Mouse (Mus musculus) MEL (cell line): Measurements from ENCODE around the gene Hoxa3. TPM values are rescaled to one million over a fixed set of nuclear protein-coding genes. Genes with fewer than 3 reads are reported as not detected.

Experiments
- DNase-seq: peaks from one replicate; pipeline ENCODE4 v3.0.0; 2011; ENCODE audit warnings: low read depth, low spot score
- H3K27ac ChIP-seq: 2 replicates; pipeline ENCODE4 v1.5.1; 2012; ENCODE audit warnings: low read depth, mild to moderate bottlenecking, control low read depth, low read length, moderate library complexity; ENCODE audit not compliant: control insufficient read depth
- H3K27me3 ChIP-seq, 2 experiments: fragments of 150-350 bp in 1 of 2; sonication (generic) in 1 of 2; 2 replicates each; pipeline ENCODE4 v1.6.1; 2012; ENCODE audit warnings: low read length in 2 of 2, mild to moderate bottlenecking in 2 of 2, improper control_type of control experiment in 1 of 2, moderate library complexity in 1 of 2; ENCODE audit not compliant: insufficient read depth in 2 of 2, control insufficient read depth in 1 of 2
- H3K36me3 ChIP-seq, 2 experiments: 2 replicates each; pipeline ENCODE4 v1.6.1; 2012 to 2014; ENCODE audit warnings: low read length in 2 of 2, improper control_type of control experiment in 1 of 2, inconsistent platforms in 1 of 2, mild to moderate bottlenecking in 1 of 2; ENCODE audit not compliant: insufficient read depth in 2 of 2, control insufficient read depth in 1 of 2
- H3K4me1 ChIP-seq, 2 experiments: fragments of 150-350 bp in 1 of 2; sonication (generic) in 1 of 2; 2 replicates each; pipeline ENCODE4 v1.6.1; 2012; ENCODE audit warnings: low read length in 2 of 2, improper control_type of control experiment in 1 of 2, mild to moderate bottlenecking in 1 of 2; ENCODE audit not compliant: insufficient read depth in 2 of 2, control insufficient read depth in 1 of 2
- H3K4me3 ChIP-seq, 2 experiments: fragments of 150-350 bp in 1 of 2; sonication (generic) in 1 of 2; 2 replicates each; pipeline ENCODE4 v1.5.1; 2012; ENCODE audit warnings: low read depth in 2 of 2, low read length in 2 of 2, mild to moderate bottlenecking in 2 of 2, moderate library complexity in 2 of 2, control low read depth in 1 of 2, improper control_type of control experiment in 1 of 2; ENCODE audit not compliant: control insufficient read depth in 1 of 2, insufficient read depth in 1 of 2
- H3K79me2 ChIP-seq: 2 replicates; pipeline ENCODE4 v1.6.1; 2012; ENCODE audit warnings: mild to moderate bottlenecking, low read length, moderate library complexity; ENCODE audit not compliant: control insufficient read depth, poor library complexity, insufficient read depth
- H3K9ac ChIP-seq: 2 replicates; pipeline ENCODE4 v1.6.1; 2012; ENCODE audit warnings: low read depth, mild to moderate bottlenecking, control low read depth, low read length, moderate library complexity; ENCODE audit not compliant: control insufficient read depth, poor library complexity, severe bottlenecking
- H3K9me3 ChIP-seq: fragments of 150-350 bp; sonication (generic); replicated peaks from 2 replicates; pipeline ENCODE4 v1.6.1; 2012; ENCODE audit warnings: mild to moderate bottlenecking, low read length, improper control_type of control experiment, moderate library complexity; ENCODE audit not compliant: insufficient read depth
- BHLHE40 ChIP-seq: IDR thresholded peaks from 2 replicates; pipeline ENCODE4 v1.6.1; 2012; ENCODE audit warnings: low read depth, mild to moderate bottlenecking, inconsistent platforms, low read length, improper control_type of control experiment, borderline replicate concordance
- CHD2 ChIP-seq: IDR thresholded peaks from 2 replicates; pipeline ENCODE4 v1.6.1; 2011; ENCODE audit warnings: low read length, improper control_type of control experiment
- E2F4 ChIP-seq: IDR thresholded peaks from 2 replicates; pipeline ENCODE4 v1.6.1; 2011; ENCODE audit warnings: low read depth, low read length, improper control_type of control experiment, borderline replicate concordance
- ELF1 ChIP-seq: IDR thresholded peaks from 2 replicates; pipeline ENCODE4 v1.6.1; 2014; ENCODE audit warnings: low read depth, mild to moderate bottlenecking, inconsistent platforms, low read length, improper control_type of control experiment, moderate library complexity
- ETS1 ChIP-seq: IDR thresholded peaks from 2 replicates; pipeline ENCODE4 v1.6.1; 2012; ENCODE audit warnings: low read depth, mild to moderate bottlenecking, inconsistent platforms, low read length, improper control_type of control experiment, moderate library complexity
- KAT2A ChIP-seq: conservative IDR thresholded peaks from 2 replicates; pipeline ENCODE4 v1.6.1; 2012; ENCODE audit warnings: low read depth, low read length, improper control_type of control experiment, inconsistent platforms
- MAX ChIP-seq: IDR thresholded peaks from 2 replicates; pipeline ENCODE4 v1.6.1; 2011; ENCODE audit warnings: low read length, improper control_type of control experiment
- MAZ ChIP-seq: IDR thresholded peaks from 2 replicates; pipeline ENCODE4 v1.6.1; 2012; ENCODE audit warnings: low read depth, mild to moderate bottlenecking, inconsistent platforms, low read length, improper control_type of control experiment
- MEF2A ChIP-seq: IDR thresholded peaks from 2 replicates; pipeline ENCODE4 v1.6.1; 2014; ENCODE audit warnings: low read depth, mild to moderate bottlenecking, inconsistent platforms, low read length, improper control_type of control experiment; ENCODE audit not compliant: poor library complexity, insufficient replicate concordance, severe bottlenecking; ENCODE audit errors: extremely low read depth
- MXI1 ChIP-seq: IDR thresholded peaks from 2 replicates; pipeline ENCODE4 v1.6.1; 2011; ENCODE audit warnings: mild to moderate bottlenecking, low read depth, low read length, improper control_type of control experiment
- NELFE ChIP-seq: IDR thresholded peaks from 2 replicates; pipeline ENCODE4 v1.6.1; 2011; ENCODE audit warnings: low read depth, low read length, improper control_type of control experiment
- POLR2A ChIP-seq, 2 experiments: IDR thresholded peaks; 2 replicates each; pipeline ENCODE4 v1.6.1; 2011 to 2012; ENCODE audit warnings: low read length in 2 of 2, mild to moderate bottlenecking in 2 of 2, control low read depth in 1 of 2, improper control_type of control experiment in 1 of 2, low read depth in 1 of 2, moderate library complexity in 1 of 2; ENCODE audit not compliant: control insufficient read depth in 1 of 2, insufficient read depth in 1 of 2, poor library complexity in 1 of 2
- POLR2AphosphoS2 ChIP-seq: IDR thresholded peaks from 2 replicates; pipeline ENCODE4 v1.6.1; 2011; ENCODE audit warnings: low read length, improper control_type of control experiment
- RAD21 ChIP-seq: IDR thresholded peaks from 2 replicates; pipeline ENCODE4 v1.6.1; 2011; ENCODE audit warnings: mild to moderate bottlenecking, low read depth, low read length, improper control_type of control experiment
- RCOR1 ChIP-seq: IDR thresholded peaks from 2 replicates; pipeline ENCODE4 v1.6.1; 2012; ENCODE audit warnings: low read depth, mild to moderate bottlenecking, inconsistent platforms, low read length, improper control_type of control experiment
- SIN3A ChIP-seq: IDR thresholded peaks from 2 replicates; pipeline ENCODE4 v1.6.1; 2012; ENCODE audit warnings: low read length, improper control_type of control experiment, inconsistent platforms
- TCF12 ChIP-seq: IDR thresholded peaks from 2 replicates; pipeline ENCODE4 v1.6.1; 2014; ENCODE audit warnings: low read depth, mild to moderate bottlenecking, inconsistent platforms, low read length, improper control_type of control experiment, moderate library complexity
- UBTF ChIP-seq: IDR thresholded peaks from 2 replicates; pipeline ENCODE4 v1.6.1; 2012; ENCODE audit warnings: low read depth, mild to moderate bottlenecking, inconsistent platforms, low read length, improper control_type of control experiment, moderate library complexity, borderline replicate concordance; ENCODE audit not compliant: insufficient read depth
- USF1 ChIP-seq: IDR thresholded peaks from 2 replicates; pipeline ENCODE4 v1.6.1; 2014; ENCODE audit warnings: low read depth, mild to moderate bottlenecking, inconsistent platforms, low read length, improper control_type of control experiment, moderate library complexity
- USF2 ChIP-seq, 2 experiments: IDR thresholded peaks; 2 replicates each; pipeline ENCODE4 v1.6.1; 2011 to 2012; ENCODE audit warnings: improper control_type of control experiment in 2 of 2, low read length in 2 of 2, borderline replicate concordance in 1 of 2, inconsistent platforms in 1 of 2, low read depth in 1 of 2, mild to moderate bottlenecking in 1 of 2; ENCODE audit not compliant: insufficient read depth in 1 of 2
- ZC3H11A ChIP-seq: IDR thresholded peaks from 2 replicates; pipeline ENCODE4 v1.6.1; 2012; ENCODE audit warnings: low read depth, mild to moderate bottlenecking, inconsistent platforms, low read length, improper control_type of control experiment
- ZMIZ1 ChIP-seq: IDR thresholded peaks from 2 replicates; pipeline ENCODE4 v1.6.1; 2012; ENCODE audit warnings: low read depth, mild to moderate bottlenecking, inconsistent platforms, low read length, improper control_type of control experiment, moderate library complexity
- polyA plus RNA-seq, 2 experiments: library from polyadenylated mRNA; stranded (reverse) in 1 of 2; unstranded in 1 of 2; fragments of >175 nt in 1 of 2; fragments of >200 nt in 1 of 2; gene quantifications; 2 replicates each; pipeline versions ENCODE4 v1.2.1 to v1.2.4; 2012; ENCODE audit warnings: low replicate concordance in 2 of 2, low read depth in 1 of 2; ENCODE audit not compliant: insufficient read length in 2 of 2, insufficient read depth in 1 of 2, missing spikeins in 1 of 2
- total RNA-seq: library from RNA; depleted of rRNA; stranded (reverse); fragments of 300-350 nt; gene quantifications from 2 replicates; pipeline ENCODE4 v1.2.3, GENCODE M21; 2012

Gene Hoxa3
- total and polyA plus RNA-seq, 3 experiments: not detected

- no peak overlapping the region for H3K9ac ChIP-seq
- H3K36me3 ChIP-seq: no peaks in the 10 kb centered on the region
- H3K9me3 ChIP-seq: no peaks in the 10 kb centered on the region
- H3K4me1 ChIP-seq: no peaks in the 10 kb centered on the region
- no peak overlapping the region for H3K27ac ChIP-seq
- peaks cover 0 to 4% of the 10 kb centered on the region in 2 experiments; a peak in 2 of 4 replicates for H3K27me3 ChIP-seq
- H3K79me2 ChIP-seq: no peaks in the 10 kb centered on the region
- no peak for DNase-seq
- TF ChIP-seq E2F4 (no peak), UBTF (no peak), POLR2A (IDR thresholded peaks at IDR 0.05; ENCODE audit: control insufficient read depth in 1 of 2, insufficient read depth in 1 of 2, low read depth in 1 of 2, low read length in 2 of 2, poor library complexity in 1 of 2) (no peak), POLR2AphosphoS2 (no peak), BHLHE40 (no peak)
- TF ChIP-seq, all 39 proteins: peak for 0
- H3K4me3 ChIP-seq: no peak overlapping the region
These were observed 62.7 kb downstream of the Hoxa3 start for GRCm38 (mm10) chr6:52150401-52150966.

- no peak for DNase-seq
These were observed 74.0 kb downstream of the Hoxa3 start for GRCm38 (mm10) chr6:52139115-52139514.

GRCm38 (mm10) chr6:52138576-52138975 is 74.6 kb downstream of the Hoxa3 start:
- no peaks in the 10 kb centered on the region for H3K79me2 ChIP-seq
- TF ChIP-seq MAX (no peak), TCF12 (no peak), RCOR1 (no peak), ZMIZ1 (no peak), MXI1 (no peak), ZC3H11A (no peak), MAZ (no peak), MEF2A (no peak), KAT2A (no peak), RAD21 (no peak), NELFE (no peak)
- no peak overlapping the region for H3K4me3 ChIP-seq
- H3K36me3 ChIP-seq: no peaks in the 10 kb centered on the region
- no peak for DNase-seq
- H3K9ac ChIP-seq: no peak overlapping the region
- no peaks in the 10 kb centered on the region for H3K9me3 ChIP-seq
- H3K4me1 ChIP-seq: no peaks in the 10 kb centered on the region
- no peaks in the 10 kb centered on the region; a peak in 1 of 4 replicates for H3K27me3 ChIP-seq
- no peak overlapping the region for H3K27ac ChIP-seq

More at GRCm38 (mm10) chr6:52139115-52139514, 74.0 kb downstream of the Hoxa3 start:
- Histone ChIP-seq H3K9me3 (no peaks in the 10 kb centered on the region), H3K79me2 (no peaks in the 10 kb centered on the region), H3K9ac (no peak overlapping the region), H3K4me1 (no peaks in the 10 kb centered on the region), H3K36me3 (no peaks in the 10 kb centered on the region), H3K27ac (no peak overlapping the region), H3K27me3 (no peaks in the 10 kb centered on the region; a peak in 1 of 4 replicates), H3K4me3 (no peak overlapping the region)
- TF ChIP-seq CHD2 (no peak), MXI1 (no peak), KAT2A (no peak), ETS1 (no peak), ELF1 (no peak), RAD21 (no peak), POLR2AphosphoS2 (no peak), SIN3A (no peak), USF1 (no peak), USF2 (IDR thresholded peaks at IDR 0.05; ENCODE audit: borderline replicate concordance in 1 of 2, insufficient read depth in 1 of 2, low read depth in 1 of 2, low read length in 2 of 2) (no peak), RCOR1 (no peak)
